ENCODE assay signal across 8 mouse cellular contexts in the genomic region with DNA sequence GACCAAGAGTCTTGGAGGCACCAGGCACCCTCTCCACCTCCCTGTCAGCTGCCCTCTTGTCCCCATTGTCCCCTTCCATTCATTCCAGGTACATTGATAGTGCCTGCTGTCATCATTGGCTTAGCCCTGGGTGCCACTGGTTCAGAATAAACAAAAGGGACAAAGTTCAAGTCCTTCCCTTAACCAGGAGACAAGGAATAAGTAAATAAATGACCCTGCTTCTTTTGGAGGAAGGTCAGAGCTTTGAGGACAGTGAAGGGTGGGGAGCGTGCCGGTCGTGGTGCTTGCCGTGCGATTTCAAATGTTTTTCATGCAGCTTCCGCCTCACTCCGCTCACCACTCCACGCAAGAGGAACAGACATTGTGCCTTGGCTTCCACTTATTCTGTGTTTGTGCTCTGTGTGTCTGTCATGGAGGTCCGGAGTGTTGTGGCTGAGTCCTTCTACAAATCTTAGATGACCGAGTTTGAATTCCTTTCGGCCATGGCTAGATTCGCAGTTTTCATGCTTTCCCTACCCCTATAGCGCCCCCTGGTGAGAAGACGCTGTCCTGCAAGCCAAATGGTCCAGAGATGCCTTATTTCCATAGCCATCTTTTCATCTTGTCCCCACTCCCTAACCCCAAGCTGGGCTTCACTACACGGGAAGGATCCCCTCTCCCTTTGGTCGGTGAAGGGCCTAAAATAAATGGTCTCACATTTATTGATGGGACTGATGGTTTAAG. TPM values are rescaled to one million over a fixed set of nuclear protein-coding genes. Genes with fewer than 3 reads are reported as not detected.
DNase-seq lines count a peak whose midpoint lies in the region; ATAC-seq and TF ChIP-seq lines count a peak whose summit lies in the region.

No protein-coding gene starts in this region.

- no peaks in the 10 kb centered on the region for H3K27me3 ChIP-seq in C2C12 (ENCODE audit: control insufficient read depth, insufficient read depth, insufficient read length)
- H3K27me3 ChIP-seq in kidney, postnatal 0 days (ENCODE audit: insufficient read depth, low read length) = no peaks in the 10 kb centered on the region
- no peaks in the 10 kb centered on the region for H3K27me3 ChIP-seq in liver, embryonic 14.5 days (ENCODE audit: control insufficient read depth, insufficient read depth, low read length)

- no peak overlapping the region for H3K4me3 ChIP-seq in C2C12 (ENCODE audit: insufficient read depth, poor library complexity, severe bottlenecking)
- no peak overlapping the region for H3K4me3 ChIP-seq in kidney, postnatal 0 days (replicated peaks; ENCODE audit: low read depth, low read length)
- H3K4me3 ChIP-seq in liver, embryonic 14.5 days (ENCODE audit: insufficient read depth in 1 of 2, low read depth in 2 of 2, low read length in 2 of 2) = no peak overlapping the region; a peak in 1 of 4 replicates

- no peaks in the 10 kb centered on the region for H3K36me3 ChIP-seq in C2C12 (ENCODE audit: control insufficient read depth, insufficient read depth)
- H3K36me3 ChIP-seq in kidney, postnatal 0 days (ENCODE audit: insufficient read depth, low read length) = no peaks in the 10 kb centered on the region; the same call in 1 of the 2 replicates
- H3K36me3 ChIP-seq in liver, embryonic 14.5 days (replicated peaks; ENCODE audit: control insufficient read depth, insufficient read depth, low read depth) = peaks cover 3% of the 10 kb centered on the region

- 41% methylated on average over 16 of the region's 16 CpGs for WGBS in kidney, postnatal 0 days
- 41% methylated on average over 16 of the region's 16 CpGs for WGBS in liver, embryonic 14.5 days (ENCODE audit: insufficient replicate concordance)

- H3K4me2 ChIP-seq in kidney, postnatal 0 days (ENCODE audit: low read length) = no peak overlapping the region
- peak overlapping the region; percentile 53 for H3K4me2 ChIP-seq in liver, embryonic 14.5 days (ENCODE audit: low read depth)

- DNase-seq in adipocyte (ENCODE audit: low spot score) = peak; percentile 88
- DNase-seq in embryo, embryonic 10.5 days (ENCODE audit: low spot score) = peak; percentile 87
- peak; percentile 87 for DNase-seq in heart, adult 8-10 months (ENCODE audit: low spot score)
- DNase-seq in kidney, postnatal 0 days (ENCODE audit: low spot score) = peak; percentile 84
- peak in 1 of 3 experiments; percentile 56 for DNase-seq in liver, embryonic 14.5 days (ENCODE audit: low read depth in 3 of 3, low spot score in 3 of 3)
- DNase-seq in retina, embryonic 14.5 days (ENCODE audit: low spot score) = peak; percentile 87
- DNase-seq in thymus, postnatal 25 days = peak; percentile 80

- ATAC-seq in kidney, postnatal 0 days (replicated peaks; ENCODE audit: low FRiP score, low read depth) = peak; percentile 40; the same call in 1 of the 2 replicates
- no peak for ATAC-seq in liver, embryonic 14.5 days (ENCODE audit: insufficient read depth)

- no peak overlapping the region for H3K27ac ChIP-seq in kidney, postnatal 0 days
- no peak overlapping the region for H3K27ac ChIP-seq in liver, embryonic 14.5 days

- TF ChIP-seq CTCF in C2C12 (IDR thresholded peaks at IDR 0.05; ENCODE audit: control insufficient read depth, insufficient read depth, insufficient read length) = peak; percentile 78
- peak; percentile 96 for TF ChIP-seq CTCF in kidney, postnatal 0 days (IDR thresholded peaks at IDR 0.05; ENCODE audit: low read depth)
- peak; percentile 98 for TF ChIP-seq CTCF in liver, embryonic 14.5 days (IDR thresholded peaks at IDR 0.05; ENCODE audit: low read depth)

- peaks cover 6% of the 10 kb centered on the region; the same call in 1 of the 2 replicates for H3K4me1 ChIP-seq in kidney, postnatal 0 days (replicated peaks; ENCODE audit: insufficient read depth, low read length)
- H3K4me1 ChIP-seq in liver, embryonic 14.5 days (replicated peaks; ENCODE audit: control insufficient read depth in 2 of 2, insufficient read depth in 2 of 2, low read length in 1 of 2) = peaks cover 30 to 38% of the 10 kb centered on the region in 2 experiments

- no peak overlapping the region for H3K9ac ChIP-seq in kidney, postnatal 0 days (ENCODE audit: low read depth, low read length)
- H3K9ac ChIP-seq in liver, embryonic 14.5 days (replicated peaks) = no peak overlapping the region

- H3K79me2 ChIP-seq in C2C12 (ENCODE audit: control insufficient read depth, insufficient read depth) = peaks cover 15% of the 10 kb centered on the region

- H3K79me3 ChIP-seq in C2C12 (ENCODE audit: low read depth) = peaks cover 2% of the 10 kb centered on the region

- no peaks in the 10 kb centered on the region for H3K9me3 ChIP-seq in kidney, postnatal 0 days (replicated peaks; ENCODE audit: low read length)
- H3K9me3 ChIP-seq in liver, embryonic 14.5 days (ENCODE audit: control insufficient read depth, low read length) = no peaks in the 10 kb centered on the region

- H3ac ChIP-seq in C2C12 (ENCODE audit: control insufficient read depth, insufficient read length, low read depth) = no peak overlapping the region

- TF ChIP-seq EP300 in liver, embryonic 14.5 days (IDR thresholded peaks at IDR 0.05; ENCODE audit: low read depth) = no peak

TF ChIP-seq in C2C12, 6 proteins besides CTCF, POLR2A, EP300 and RAD21:
- TF ChIP-seq CEBPB (IDR thresholded peaks at IDR 0.05; ENCODE audit: low read depth) (no peak), FOSL1 (IDR thresholded peaks at IDR 0.05; ENCODE audit: insufficient read depth, low read length, poor library complexity, severe bottlenecking) (no peak), MYOG (IDR thresholded peaks at IDR 0.05; ENCODE audit: control insufficient read depth, extremely low read depth, insufficient read length) (no peak), MYOD1 (IDR thresholded peaks at IDR 0.05; ENCODE audit: control insufficient read depth, insufficient read length, low read depth) (no peak), MAX (IDR thresholded peaks at IDR 0.05) (no peak), USF1 (IDR thresholded peaks at IDR 0.05; ENCODE audit: low read depth) (no peak)

RNA-seq across cellular contexts. Expression of gene Bloc1s4, which starts 6.2 kb away (rescaled TPM):
- polyA plus RNA-seq in C2C12 (2012; fragmentation: generic; extraction: Trizol) = 18.7 TPM
- 10 to 100 TPM; 10.6 to 11.4 (median 11.3) TPM for total RNA-seq in heart, adult 8-10 months (2022)
- polyA plus RNA-seq in kidney, postnatal 0 days (2015; fragmentation: Nextera tagmentation; extraction: Ambion mirVana) = 31.1 and 33.7 TPM in 2 replicates
- polyA plus RNA-seq in liver, embryonic 14.5 days (2012; rRNA removed) = 10.6 and 10.9 TPM in 2 replicates
- polyA plus RNA-seq in liver, embryonic 14.5 days (2014; fragmentation: Nextera tagmentation; extraction: Ambion mirVana) = 11.9 and 14.4 TPM in 2 replicates

RNA-seq across cellular contexts. Expression of gene D5Ertd579e, which starts 46.5 kb away (rescaled TPM):
- 8.6 TPM for polyA plus RNA-seq in C2C12 (2012; fragmentation: generic; extraction: Trizol)
- 10 to 100 TPM; 89.7 to 97.8 (median 92.7) TPM for total RNA-seq in heart, adult 8-10 months (2022)
- 19.8 and 19.9 TPM in 2 replicates for polyA plus RNA-seq in kidney, postnatal 0 days (2015; fragmentation: Nextera tagmentation; extraction: Ambion mirVana)
- 13.9 and 16.2 TPM in 2 replicates for polyA plus RNA-seq in liver, embryonic 14.5 days (2012; rRNA removed)
- 22.7 and 24.1 TPM in 2 replicates for polyA plus RNA-seq in liver, embryonic 14.5 days (2014; fragmentation: Nextera tagmentation; extraction: Ambion mirVana)

RNA-seq across cellular contexts. Expression of gene Mrfap1, which starts 54.3 kb away (rescaled TPM):
- polyA plus RNA-seq in C2C12 (2012; fragmentation: generic; extraction: Trizol) = 347 TPM
- total RNA-seq in heart, adult 8-10 months (2022) = 100 to 1,000 TPM; 261 to 277 (median 272) TPM
- polyA plus RNA-seq in kidney, postnatal 0 days (2015; fragmentation: Nextera tagmentation; extraction: Ambion mirVana) = 513 and 542 TPM in 2 replicates
- 57.9 and 68.4 TPM in 2 replicates for polyA plus RNA-seq in liver, embryonic 14.5 days (2012; rRNA removed)
- polyA plus RNA-seq in liver, embryonic 14.5 days (2014; fragmentation: Nextera tagmentation; extraction: Ambion mirVana) = 156 and 172 TPM in 2 replicates
